Comparison of ENCODE assay signal across 28 mouse cellular contexts in genomic region chr11:33603174-33603573, GRCm38 (mm10). TPM values are rescaled to one million over a fixed set of nuclear protein-coding genes. Genes with fewer than 3 reads are reported as not detected.
"Had no signal": no experiment of that assay in that cellular context is flagged by ENCODE, and none has a peak within 500 bp of the region (broad histone marks: within the 10 kb centered on the region; RNA-seq: fewer than 3 reads in every experiment).

No protein-coding gene starts in this region.

- ATAC-seq: hindbrain, postnatal 0 days; intestine, embryonic 16.5 days had no signal

- H3K27me3 ChIP-seq: heart, embryonic 15.5 days; hindbrain, embryonic 13.5 days; hindbrain, embryonic 15.5 days; kidney, embryonic 15.5 days; limb, embryonic 15.5 days had no signal

- H3K9me3 ChIP-seq: heart, embryonic 13.5 days; heart, embryonic 15.5 days; hindbrain, embryonic 13.5 days; hindbrain, embryonic 15.5 days; kidney, embryonic 15.5 days; limb, embryonic 13.5 days; limb, embryonic 15.5 days had no signal

- H3K27ac ChIP-seq: heart, adult 2 months; heart, embryonic 13.5 days; heart, embryonic 15.5 days; hindbrain, embryonic 13.5 days; hindbrain, embryonic 15.5 days; hindbrain, postnatal 0 days; kidney, embryonic 15.5 days; kidney, postnatal 0 days; limb, embryonic 13.5 days; limb, embryonic 15.5 days had no signal

- H3K4me1 ChIP-seq: heart, embryonic 15.5 days; hindbrain, embryonic 13.5 days; hindbrain, embryonic 15.5 days; limb, embryonic 15.5 days had no signal

- H3K9ac ChIP-seq: heart, embryonic 13.5 days; heart, embryonic 15.5 days; hindbrain, embryonic 13.5 days; hindbrain, embryonic 15.5 days; kidney, embryonic 15.5 days; limb, embryonic 13.5 days; limb, embryonic 15.5 days had no signal

- DNase-seq: gastrocnemius, postnatal 14 days; gastrocnemius, postnatal 36 days; heart, adult 2 months; heart, postnatal 14 days; heart, postnatal 36 days; kidney, adult 11 months; kidney, adult 2 months; kidney, adult 9 months; kidney, postnatal 14 days; kidney, postnatal 36 days; layer of hippocampus, adult 9-11 months; layer of hippocampus, postnatal 36 days; left cerebral cortex, postnatal 4 days had no signal

- H3K4me2 ChIP-seq: heart, embryonic 11.5 days; heart, embryonic 13.5 days; heart, embryonic 15.5 days; hindbrain, embryonic 13.5 days; hindbrain, embryonic 15.5 days; kidney, embryonic 15.5 days; limb, embryonic 13.5 days; limb, embryonic 15.5 days had no signal

- H3K36me3 ChIP-seq: heart, embryonic 13.5 days; heart, embryonic 15.5 days; hindbrain, embryonic 13.5 days; hindbrain, embryonic 15.5 days; kidney, embryonic 15.5 days; limb, embryonic 13.5 days; limb, embryonic 15.5 days had no signal

- H3K4me3 ChIP-seq: heart, adult 2 months; heart, embryonic 13.5 days; heart, embryonic 15.5 days; hindbrain, embryonic 13.5 days; hindbrain, embryonic 15.5 days; kidney, embryonic 15.5 days; limb, embryonic 13.5 days; limb, embryonic 15.5 days had no signal

RNA-seq across cellular contexts. Expression of gene D130052B06Rik, which starts 4.1 kb away (rescaled TPM):
- polyA plus RNA-seq: heart, adult 2 months; heart, embryonic 11.5 days; heart, embryonic 13.5 days; heart, embryonic 15.5 days; heart, postnatal 0 days; hindbrain, embryonic 11.5 days; hindbrain, embryonic 15.5 days; hindbrain, postnatal 0 days; intestine, embryonic 14.5 days; intestine, embryonic 16.5 days; kidney, adult 2 months; kidney, embryonic 15.5 days; kidney, postnatal 0 days; large intestine, adult 2 months had no signal

RNA-seq across cellular contexts. Expression of gene Gabrp, which starts 24.4 kb away (rescaled TPM):
- polyA plus RNA-seq: heart, postnatal 0 days; hindbrain, embryonic 13.5 days; hindbrain, embryonic 15.5 days; hindbrain, postnatal 0 days; intestine, embryonic 14.5 days had no signal
